Mouse (Mus musculus) myocyte (in vitro differentiated cells): ENCODE measurements around the gene Armc9. TPM values are rescaled to one million over a fixed set of nuclear protein-coding genes. Genes with fewer than 3 reads are reported as not detected.

Experiments
- H3K27me3 ChIP-seq: one replicate; pipeline ENCODE4 v1.6.1; 2011; ENCODE audit not compliant: control insufficient read depth, insufficient read depth, insufficient read length
- H3K36me3 ChIP-seq: one replicate; pipeline ENCODE4 v1.6.1; 2011; ENCODE audit not compliant: control insufficient read depth, insufficient read depth
- H3K4me2 ChIP-seq: one replicate; pipeline ENCODE4 v1.6.1; 2011; ENCODE audit warnings: low read depth, control low read depth
- H3K4me3 ChIP-seq: one replicate; pipeline ENCODE4 v1.5.1; 2011; ENCODE audit warnings: mild to moderate bottlenecking, control low read depth, moderate library complexity
- H3K79me2 ChIP-seq: one replicate; pipeline ENCODE4 v1.6.1; 2011; ENCODE audit not compliant: control insufficient read depth, insufficient read depth
- H3ac ChIP-seq: one replicate; pipeline ENCODE4 v1.6.1; 2011; ENCODE audit not compliant: control insufficient read depth, insufficient read length
- CEBPB ChIP-seq: IDR thresholded peaks from 2 replicates; pipeline ENCODE4 v1.6.1; 2011; ENCODE audit warnings: mild to moderate bottlenecking, moderate library complexity; ENCODE audit not compliant: poor library complexity, insufficient read depth, severe bottlenecking
- E2F4 ChIP-seq: IDR thresholded peaks from one replicate; pipeline ENCODE4 v1.6.1; 2011; ENCODE audit warnings: mild to moderate bottlenecking, control low read depth, moderate library complexity; ENCODE audit not compliant: insufficient read depth
- MAX ChIP-seq: IDR thresholded peaks from one replicate; pipeline ENCODE4 v1.6.1; 2011; ENCODE audit warnings: low read depth, mild to moderate bottlenecking, control low read depth
- MYOD1 ChIP-seq, 3 experiments: IDR thresholded peaks; one replicate each; pipeline ENCODE4 v1.6.1; 2011; ENCODE audit warnings: control low read depth in 2 of 3, low read depth in 2 of 3, mild to moderate bottlenecking in 2 of 3, moderate library complexity in 1 of 3; ENCODE audit not compliant: insufficient read length in 2 of 3, control insufficient read depth in 1 of 3
- MYOG ChIP-seq, 3 experiments: IDR thresholded peaks; one replicate each; pipeline ENCODE4 v1.6.1; 2011; ENCODE audit warnings: control low read depth in 2 of 3, low read depth in 2 of 3, mild to moderate bottlenecking in 2 of 3; ENCODE audit not compliant: insufficient read length in 2 of 3, control insufficient read depth in 1 of 3, insufficient read depth in 1 of 3
- POLR2A ChIP-seq: IDR thresholded peaks from one replicate; pipeline ENCODE4 v1.6.1; 2011; ENCODE audit warnings: low read depth, mild to moderate bottlenecking, control low read depth, moderate library complexity; ENCODE audit not compliant: insufficient read length
- POLR2AphosphoS2 ChIP-seq: IDR thresholded peaks from one replicate; pipeline ENCODE4 v1.6.1; 2011; ENCODE audit warnings: low read depth, control low read depth; ENCODE audit not compliant: insufficient read length
- REST ChIP-seq: IDR thresholded peaks from one replicate; pipeline ENCODE4 v1.6.1; 2011; ENCODE audit warnings: mild to moderate bottlenecking, control low read depth, moderate library complexity; ENCODE audit not compliant: insufficient read depth, insufficient read length
- SRF ChIP-seq: IDR thresholded peaks from one replicate; pipeline ENCODE4 v1.6.1; 2011; ENCODE audit warnings: low read depth; ENCODE audit not compliant: control insufficient read depth, insufficient read length
- TCF12 ChIP-seq: IDR thresholded peaks from one replicate; pipeline ENCODE4 v1.6.1; 2011; ENCODE audit warnings: mild to moderate bottlenecking, control low read depth; ENCODE audit not compliant: poor library complexity, insufficient read depth, severe bottlenecking
- TCF3 ChIP-seq: IDR thresholded peaks from one replicate; pipeline ENCODE4 v1.6.1; 2011; ENCODE audit warnings: low read depth, control low read depth; ENCODE audit not compliant: insufficient read length
- USF1 ChIP-seq: IDR thresholded peaks from one replicate; pipeline ENCODE4 v1.6.1; 2011; ENCODE audit warnings: low read depth, mild to moderate bottlenecking, control low read depth, moderate library complexity
- polyA plus RNA-seq: library from polyadenylated mRNA; unstranded; fragments of >200 nt; fragmentation: generic; extraction: Trizol; gene quantifications from one replicate; pipeline ENCODE4 v1.2.1, GENCODE M21; 2012; ENCODE audit warnings: missing spikeins

Gene Armc9
- polyA plus RNA-seq, 1 experiment = 6.4 TPM

- peaks cover 8% of the 10 kb centered on the region for H3K27me3 ChIP-seq
- no peaks in the 10 kb centered on the region for H3K36me3 ChIP-seq
- H3K79me2 ChIP-seq = no peaks in the 10 kb centered on the region
- TF ChIP-seq TCF12 (no peak), MYOD1 (IDR thresholded peaks at IDR 0.05; ENCODE audit: control insufficient read depth in 1 of 3, insufficient read length in 2 of 3, low read depth in 2 of 3) (no peak), SRF (no peak), REST (no peak), USF1 (no peak), POLR2A (no peak), POLR2AphosphoS2 (no peak), MYOG (IDR thresholded peaks at IDR 0.05; ENCODE audit: control insufficient read depth in 1 of 3, insufficient read depth in 1 of 3, insufficient read length in 2 of 3, low read depth in 2 of 3) (no peak), TCF3 (no peak), E2F4 (no peak), CEBPB (no peak), MAX (no peak)
- H3K4me2 ChIP-seq = no peak overlapping the region
- H3K4me3 ChIP-seq = no peak overlapping the region
- H3ac ChIP-seq = no peak overlapping the region
Observed at GRCm38 (mm10) chr1:86307871-86308641, 153.5 kb downstream of the Armc9 start.

- Histone ChIP-seq H3K4me2 (no peak overlapping the region), H3K79me2 (no peaks in the 10 kb centered on the region), H3K27me3 (peaks cover 8% of the 10 kb centered on the region), H3ac (no peak overlapping the region), H3K36me3 (no peaks in the 10 kb centered on the region), H3K4me3 (no peak overlapping the region)
- TF ChIP-seq MYOG (IDR thresholded peaks at IDR 0.05; ENCODE audit: control insufficient read depth in 1 of 3, insufficient read depth in 1 of 3, insufficient read length in 2 of 3, low read depth in 2 of 3) = no peak
- TF ChIP-seq USF1 = no peak
- no peak for TF ChIP-seq POLR2A
- no peak for TF ChIP-seq MYOD1 (IDR thresholded peaks at IDR 0.05; ENCODE audit: control insufficient read depth in 1 of 3, insufficient read length in 2 of 3, low read depth in 2 of 3)
- no peak for TF ChIP-seq SRF
- TF ChIP-seq CEBPB = no peak
- no peak for TF ChIP-seq E2F4
- no peak for TF ChIP-seq MAX
- no peak for TF ChIP-seq POLR2AphosphoS2
- TF ChIP-seq REST = no peak
- TF ChIP-seq TCF3 = no peak
- TF ChIP-seq TCF12 = no peak
Observed at GRCm38 (mm10) chr1:86309270-86309833, 154.8 kb downstream of the Armc9 start.

GRCm38 (mm10) chr1:86310536-86311310 is 156.1 kb downstream of the Armc9 start:
- Histone ChIP-seq H3K79me2 (no peaks in the 10 kb centered on the region), H3ac (no peak overlapping the region), H3K4me3 (no peak overlapping the region), H3K36me3 (no peaks in the 10 kb centered on the region), H3K27me3 (peaks cover 8% of the 10 kb centered on the region), H3K4me2 (no peak overlapping the region)
- TF ChIP-seq CEBPB (no peak), POLR2AphosphoS2 (no peak), MAX (no peak), POLR2A (no peak), E2F4 (no peak), USF1 (no peak), MYOD1 (IDR thresholded peaks at IDR 0.05; ENCODE audit: control insufficient read depth in 1 of 3, insufficient read length in 2 of 3, low read depth in 2 of 3) (no peak), REST (no peak), TCF12 (no peak), SRF (no peak), TCF3 (no peak)

GRCm38 (mm10) chr1:86311467-86312005 is 157.0 kb downstream of the Armc9 start:
- Histone ChIP-seq H3K79me2 (no peaks in the 10 kb centered on the region), H3K4me3 (no peak overlapping the region), H3K36me3 (no peaks in the 10 kb centered on the region), H3K4me2 (no peak overlapping the region), H3K27me3 (peaks cover 8% of the 10 kb centered on the region), H3ac (no peak overlapping the region)
- TF ChIP-seq TCF3 = no peak
- no peak for TF ChIP-seq E2F4
- TF ChIP-seq TCF12 = no peak
- no peak for TF ChIP-seq REST
- TF ChIP-seq MYOD1 (IDR thresholded peaks at IDR 0.05; ENCODE audit: control insufficient read depth in 1 of 3, insufficient read length in 2 of 3, low read depth in 2 of 3) = no peak
- TF ChIP-seq CEBPB = no peak
- no peak for TF ChIP-seq MAX
- TF ChIP-seq SRF = no peak
- TF ChIP-seq POLR2A = no peak
- TF ChIP-seq POLR2AphosphoS2 = no peak
- no peak for TF ChIP-seq MYOG (IDR thresholded peaks at IDR 0.05; ENCODE audit: control insufficient read depth in 1 of 3, insufficient read depth in 1 of 3, insufficient read length in 2 of 3, low read depth in 2 of 3)
- no peak for TF ChIP-seq USF1
